Mouse (Mus musculus) mature B cell (primary cell): ENCODE results near the gene Oca2.

ENCODE experiments used
- in situ Hi-C: fragments of 300-500 bp; cut with MboI; formaldehyde crosslinking; loops from 2 replicates; pipeline ENCODE4 v1.14.3; 2019

The Oca2 gene

GRCm38 (mm10) chr7:56239543-56239942 is at the start of gene Oca2:
TSS of gene Oca2 (plus strand) at chr7:56239760.
- in situ Hi-C loops: no loop called here

- in situ Hi-C loops: no loop called here
These were observed 48.5 kb upstream of the Oca2 start for GRCm38 (mm10) chr7:56191041-56191440.

- in situ Hi-C loops: no loop called here
These were observed 47.9 kb upstream of the Oca2 start for GRCm38 (mm10) chr7:56191661-56192060.

GRCm38 (mm10) chr7:56201483-56202218 is 37.9 kb upstream of the Oca2 start:
- in situ Hi-C loops: no loop called here

GRCm38 (mm10) chr7:56202843-56203242 is 36.7 kb upstream of the Oca2 start:
- in situ Hi-C loops: no loop called here

GRCm38 (mm10) chr7:56203286-56203685 is 36.3 kb upstream of the Oca2 start:
- in situ Hi-C loops: no loop called here

- in situ Hi-C loops: no loop called here
These were observed 34.7 kb upstream of the Oca2 start for GRCm38 (mm10) chr7:56204877-56205276.

- in situ Hi-C loops: no loop called here
These were observed 18.7 kb upstream of the Oca2 start for GRCm38 (mm10) chr7:56220811-56221210.

GRCm38 (mm10) chr7:56235794-56236423 is 3.7 kb upstream of the Oca2 start:
- in situ Hi-C loops: no loop called here

GRCm38 (mm10) chr7:56236617-56237016 is 2.9 kb upstream of the Oca2 start:
- in situ Hi-C loops: no loop called here

- in situ Hi-C loops: no loop called here
These were observed 15.0 kb downstream of the Oca2 start for GRCm38 (mm10) chr7:56254568-56254967.

GRCm38 (mm10) chr7:56257875-56258441 is 18.4 kb downstream of the Oca2 start:
- in situ Hi-C loops: no loop called here

GRCm38 (mm10) chr7:56277506-56277905 is 37.9 kb downstream of the Oca2 start:
- in situ Hi-C loops: no loop called here

- in situ Hi-C loops: no loop called here
These were observed 52.0 kb downstream of the Oca2 start for GRCm38 (mm10) chr7:56291468-56292115.

- in situ Hi-C loops: no loop called here
These were observed 64.8 kb downstream of the Oca2 start for GRCm38 (mm10) chr7:56304408-56304807.

- in situ Hi-C loops: no loop called here
These were observed 74.8 kb downstream of the Oca2 start for GRCm38 (mm10) chr7:56314358-56314757.

GRCm38 (mm10) chr7:56315630-56316529 is 76.3 kb downstream of the Oca2 start:
- in situ Hi-C loops: no loop called here

- in situ Hi-C loops: no loop called here
These were observed 88.2 kb downstream of the Oca2 start for GRCm38 (mm10) chr7:56327738-56328137.

- in situ Hi-C loops: no loop called here
These were observed 109.0 kb downstream of the Oca2 start for GRCm38 (mm10) chr7:56348528-56348927.

- in situ Hi-C loops: no loop called here
These were observed 117.2 kb downstream of the Oca2 start for GRCm38 (mm10) chr7:56356658-56357342.
